Mouse (Mus musculus) testis, postnatal 14 days (tissue): ENCODE data around the gene Sgsm2.
A peak's percentile ranks its signal among the peaks of the same experiment; 100 is the strongest.

Source experiments
- DNase-seq: peaks from one replicate; pipeline ENCODE4 v3.0.0; 2021; ENCODE audit warnings: low spot score

Gene Sgsm2

DNA sequence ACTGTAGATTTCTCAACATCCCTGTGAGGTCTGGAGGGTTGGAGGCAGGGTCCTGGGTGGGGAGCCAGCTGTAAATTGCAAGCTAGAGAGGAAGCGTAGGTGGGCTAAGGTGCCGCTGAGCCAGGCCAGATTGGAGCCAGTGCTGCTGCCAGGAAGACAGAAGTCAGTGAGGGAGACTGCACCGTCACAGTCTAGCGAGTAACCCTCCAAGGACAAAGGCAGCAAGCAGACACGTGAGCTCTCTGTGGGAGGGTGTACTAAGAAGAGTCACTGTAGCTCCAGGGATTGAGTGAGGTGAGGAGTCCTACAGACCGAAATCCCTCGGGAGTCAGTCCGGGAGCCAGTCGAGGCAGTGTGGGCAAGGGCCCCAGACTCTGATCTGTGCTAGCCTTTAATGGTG, 55.5 kb downstream of the Sgsm2 start:
- no peak for DNase-seq

DNA sequence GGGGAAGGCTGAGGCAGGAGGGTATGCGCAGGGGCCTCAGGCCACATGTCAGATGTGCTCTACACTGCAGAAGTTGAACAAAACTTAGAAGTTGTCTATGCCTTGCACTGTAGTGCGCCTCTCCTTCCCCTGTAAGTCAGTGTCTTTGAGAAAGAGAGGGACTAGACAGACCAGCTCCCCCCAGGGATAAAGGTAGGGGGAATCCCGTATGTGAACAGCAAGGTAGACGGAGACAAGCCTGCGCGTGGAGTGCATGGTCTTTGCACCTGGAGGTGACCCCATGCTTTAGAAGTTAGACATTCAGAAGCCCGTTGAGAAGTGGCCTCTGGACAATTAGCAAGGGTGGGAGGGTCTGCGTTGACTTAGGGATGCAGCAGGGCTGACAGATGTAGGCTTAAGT, 56.1 kb downstream of the Sgsm2 start:
- no peak for DNase-seq

DNA sequence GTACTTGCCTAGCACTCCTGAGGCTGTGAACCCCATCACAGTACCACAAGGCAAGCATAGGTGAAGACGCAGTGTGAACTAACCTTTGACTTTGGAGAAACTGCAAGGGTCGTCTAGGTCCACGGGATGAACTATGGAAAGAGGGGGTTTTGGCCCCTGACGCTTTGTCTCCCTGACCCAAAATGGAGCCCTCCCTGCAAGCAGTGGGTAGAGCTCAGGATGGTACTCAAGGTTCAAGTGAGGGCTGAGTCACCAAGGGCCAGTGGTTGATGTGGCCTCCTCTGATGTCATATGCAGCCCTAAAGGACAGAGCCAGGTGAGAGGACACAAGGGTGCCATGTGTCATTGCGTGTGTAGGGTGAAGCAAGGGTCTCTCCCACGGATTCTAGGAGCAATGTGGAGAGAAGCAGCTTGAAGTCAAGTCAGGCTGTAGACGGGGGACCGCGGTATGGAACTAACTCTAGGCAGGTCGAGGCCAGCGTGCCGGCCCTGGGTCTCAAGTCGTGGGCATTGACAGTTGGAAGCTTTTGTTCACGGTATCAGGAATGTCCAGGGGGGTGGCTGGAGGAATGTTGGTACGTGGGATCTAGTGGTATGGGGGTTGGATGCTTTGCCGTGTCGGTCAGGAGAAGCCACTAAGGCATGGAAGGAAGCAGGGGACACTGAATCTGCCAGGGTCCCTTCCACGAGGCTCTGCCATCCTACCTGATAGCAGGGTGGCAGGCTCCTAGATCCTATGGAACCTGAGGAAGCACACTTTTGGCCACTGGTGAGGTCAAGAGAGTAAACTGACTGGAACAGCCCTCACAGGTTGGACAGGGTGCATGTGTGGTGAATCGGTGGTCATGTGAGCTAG, 56.8 kb downstream of the Sgsm2 start:
- no peak for DNase-seq

DNA sequence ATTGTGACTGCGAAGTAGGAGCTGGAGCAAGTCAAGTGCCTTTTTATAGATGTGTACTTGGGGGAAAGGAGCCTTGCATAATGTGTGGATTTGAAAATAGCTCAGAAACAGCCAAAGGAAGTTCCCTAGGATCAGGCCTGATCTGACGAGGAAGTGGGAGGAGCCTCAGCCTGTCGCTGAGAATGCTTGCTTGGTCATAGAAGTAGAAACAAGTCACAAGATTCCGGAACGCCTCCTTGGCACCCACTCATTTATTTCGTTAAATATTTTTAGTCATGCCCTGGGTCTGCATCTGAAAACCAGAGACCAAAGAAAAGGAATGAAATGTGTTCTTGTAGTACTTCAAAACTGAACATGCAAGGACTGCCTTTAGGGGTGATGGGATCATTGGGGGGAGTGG, 57.9 kb downstream of the Sgsm2 start:
- DNase-seq = peak; percentile 56

DNA sequence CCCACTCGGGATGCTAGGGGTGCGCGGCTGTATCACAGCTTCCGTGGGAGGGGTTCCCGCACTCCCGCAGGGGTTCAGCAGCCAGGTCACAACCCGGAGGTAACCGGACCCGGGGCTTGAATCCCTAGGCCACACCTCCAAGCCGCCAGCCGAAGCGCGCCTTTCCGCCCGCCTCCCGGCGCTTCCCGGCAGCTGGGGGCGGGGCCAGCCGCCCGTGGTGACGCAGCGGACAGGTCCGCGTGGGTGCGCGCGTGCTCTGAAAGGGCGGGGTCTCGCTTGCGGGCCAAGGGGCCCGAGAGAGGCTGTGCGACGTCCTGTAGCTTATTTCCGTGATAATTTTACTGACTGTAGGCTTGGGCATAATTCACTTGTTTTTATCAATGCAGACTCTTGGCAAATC, 58.4 kb downstream of the Sgsm2 start:
- DNase-seq = peak; percentile 91

DNA sequence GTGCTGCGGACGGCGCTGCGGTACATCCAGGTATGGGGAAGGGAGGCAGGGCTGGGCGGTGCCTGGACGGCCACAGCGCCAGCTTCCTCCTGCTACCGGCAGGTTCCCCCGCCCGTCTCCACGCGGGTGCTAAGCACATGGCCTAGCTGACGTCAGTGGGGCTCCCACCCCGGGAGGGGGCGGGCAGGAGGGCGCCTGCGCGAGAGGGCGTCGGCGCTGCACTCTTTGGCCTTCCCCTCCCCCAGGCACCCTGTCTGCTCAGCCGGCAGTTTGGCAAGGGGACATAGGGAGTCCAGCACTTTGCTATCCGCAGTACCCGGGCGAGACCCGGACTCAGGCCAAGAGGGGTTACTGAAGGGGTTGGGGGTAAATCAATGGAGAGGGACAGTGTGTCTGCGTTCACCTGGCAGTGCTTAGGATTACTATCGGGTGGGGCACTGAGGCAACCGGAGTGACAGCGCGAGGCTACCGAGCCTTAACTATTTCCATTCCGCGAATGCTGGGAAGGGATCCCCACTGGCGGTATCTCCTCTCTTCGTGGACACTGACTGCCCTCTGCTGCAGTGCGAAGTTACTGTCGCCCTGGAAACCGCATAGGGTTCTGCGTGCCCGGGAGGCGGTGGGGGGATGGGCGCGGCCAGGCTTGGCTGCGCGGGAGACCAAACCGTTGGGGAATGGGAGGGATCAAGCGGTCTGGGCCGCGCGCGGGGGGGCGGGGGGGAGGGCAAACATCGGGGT, 59.0 kb downstream of the Sgsm2 start:
- peak; percentile 91 for DNase-seq

DNA sequence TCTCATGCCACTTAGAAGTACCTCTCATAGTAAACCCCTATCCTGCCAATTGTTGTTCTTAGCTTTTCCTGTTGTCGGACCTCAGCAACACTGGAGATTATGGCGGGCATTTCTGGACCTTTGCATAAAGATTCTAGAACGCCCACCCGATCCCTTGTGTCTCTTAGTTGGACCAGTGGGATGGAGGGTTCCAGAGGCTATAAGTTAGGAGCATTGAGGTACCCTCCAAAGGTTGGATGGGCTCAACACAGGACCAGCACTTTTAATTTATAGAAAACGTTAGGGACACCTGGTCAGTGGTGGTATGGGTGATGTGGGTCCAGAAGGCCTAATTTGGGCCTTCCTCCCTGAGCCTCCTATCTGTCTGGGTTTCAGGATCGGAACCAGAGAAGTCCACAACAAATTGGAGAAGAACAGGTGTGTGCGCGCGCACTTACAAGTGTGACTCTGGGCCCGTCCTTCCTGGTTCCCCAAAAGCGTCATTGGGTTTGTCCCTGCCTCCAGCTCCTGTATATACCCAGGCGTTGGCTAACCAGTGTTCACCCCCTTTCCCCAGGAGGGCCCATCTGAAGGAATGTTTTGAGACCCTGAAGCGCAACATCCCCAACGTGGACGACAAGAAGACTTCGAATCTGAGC, 59.7 kb downstream of the Sgsm2 start:
- no peak for DNase-seq

DNA sequence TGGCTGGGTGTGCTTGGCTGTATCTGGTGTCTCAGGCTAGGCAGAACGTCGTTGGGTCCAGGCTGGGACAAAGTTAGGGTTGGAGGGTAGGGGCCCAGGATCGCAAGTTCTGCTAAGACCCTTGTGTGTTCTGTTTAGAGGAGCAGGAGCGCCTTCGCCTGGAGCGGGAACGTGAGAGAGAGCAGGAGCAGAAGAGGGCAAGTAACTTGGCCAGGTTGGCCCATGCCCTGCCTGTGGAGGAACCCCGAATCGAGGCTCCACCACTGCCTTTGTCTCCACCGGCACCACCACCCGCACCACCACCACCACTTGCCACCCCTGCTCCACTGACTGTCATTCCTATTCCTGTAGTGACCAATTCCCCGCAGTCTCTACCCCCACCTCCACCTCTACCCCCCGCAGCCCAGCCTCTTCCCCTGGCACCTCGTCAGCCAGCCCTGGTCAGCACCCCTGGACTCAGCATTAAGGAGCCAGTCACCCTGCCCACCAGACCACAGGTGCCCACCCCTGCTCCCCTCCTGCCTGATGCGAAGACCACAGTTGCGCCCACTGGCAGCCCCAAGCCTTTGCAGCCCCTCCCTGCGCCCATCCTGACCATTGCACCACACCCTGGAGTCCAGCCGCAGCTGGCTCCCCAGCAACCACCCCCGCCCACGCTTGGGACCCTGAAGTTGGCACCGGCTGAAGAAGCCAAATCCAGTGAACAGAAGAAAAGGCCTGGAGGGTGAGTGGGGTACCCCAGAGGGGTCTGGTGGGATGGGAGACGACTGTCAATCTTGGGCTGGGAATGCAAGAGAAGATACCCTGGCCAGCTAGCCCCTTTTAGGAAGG, 60.4 kb downstream of the Sgsm2 start:
- DNase-seq = no peak

DNA sequence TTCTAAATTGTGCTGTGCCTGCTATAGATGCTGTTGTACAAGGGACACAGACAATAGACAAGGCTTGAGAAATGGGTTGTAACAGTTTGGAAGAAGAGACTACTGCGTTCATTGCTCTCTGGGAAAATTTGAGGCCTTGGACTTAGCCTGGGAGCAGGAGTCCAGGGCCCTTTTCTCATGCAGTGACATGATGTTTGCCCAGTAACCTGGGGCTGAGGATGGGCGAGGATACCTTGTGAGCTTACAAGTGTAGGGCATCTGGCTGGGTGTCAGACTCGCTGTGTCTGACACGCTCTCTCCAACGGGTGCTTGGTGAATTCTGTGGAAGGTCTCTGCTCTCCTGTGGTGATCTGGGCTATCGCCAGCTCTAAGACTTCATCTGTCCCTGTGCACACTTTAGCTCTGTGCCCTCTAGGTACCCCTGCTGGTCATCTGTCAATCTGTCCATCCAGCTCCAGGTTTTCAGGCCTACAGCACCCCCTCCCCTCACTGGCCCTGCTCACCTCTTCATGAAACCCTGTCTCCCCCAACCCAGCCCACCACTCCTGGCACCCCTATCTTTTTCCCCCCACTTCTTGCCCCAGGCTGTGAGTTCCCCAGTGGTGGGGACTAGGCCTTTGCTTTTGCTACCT, 61.2 kb downstream of the Sgsm2 start:
- DNase-seq = no peak

DNA sequence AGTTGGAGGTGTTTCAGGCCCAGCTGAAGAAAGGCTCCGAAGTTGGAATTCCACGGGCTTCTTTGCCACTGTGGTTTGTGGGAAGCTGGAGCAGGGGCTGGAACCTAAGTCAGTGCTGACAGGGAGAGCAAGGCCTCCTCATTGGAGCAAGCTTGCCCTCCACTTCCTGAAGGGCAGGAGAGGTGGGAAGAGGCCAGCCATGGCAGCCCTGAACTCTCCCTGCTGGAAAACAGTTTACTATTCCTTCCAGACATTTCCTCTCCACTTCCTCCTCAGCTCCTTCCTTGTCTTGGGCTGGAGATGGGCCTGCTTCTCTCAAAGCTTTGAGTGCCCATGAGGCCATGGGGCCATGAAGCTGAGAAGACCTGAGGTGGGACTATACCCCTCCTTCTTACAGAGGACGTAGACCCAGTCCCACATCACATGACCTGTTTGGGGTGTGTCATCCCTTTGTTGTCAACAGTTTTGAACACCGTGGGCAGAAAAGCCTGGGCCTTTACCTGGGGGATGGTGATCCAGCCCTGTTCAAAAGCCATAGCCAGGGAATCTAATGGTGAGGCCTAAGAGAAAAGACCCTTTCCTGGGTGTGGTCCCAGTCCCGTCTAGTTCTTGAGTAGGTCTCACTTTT, 62.1 kb downstream of the Sgsm2 start:
- DNase-seq = no peak

DNA sequence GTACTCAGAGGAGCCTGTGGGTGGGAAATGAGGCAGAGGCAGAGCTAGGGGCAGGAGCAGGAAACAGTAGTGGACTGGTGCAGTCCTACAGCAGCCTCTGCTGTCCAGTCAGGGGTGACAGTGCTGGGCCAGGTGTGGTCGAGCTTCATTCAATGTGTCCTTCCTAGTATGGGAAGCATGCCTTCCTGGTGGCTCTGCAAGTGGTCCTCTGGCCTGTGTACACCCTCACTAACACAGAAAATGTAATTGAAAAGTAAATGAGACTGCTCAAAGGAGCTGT, 62.6 kb downstream of the Sgsm2 start:
- no peak for DNase-seq

DNA sequence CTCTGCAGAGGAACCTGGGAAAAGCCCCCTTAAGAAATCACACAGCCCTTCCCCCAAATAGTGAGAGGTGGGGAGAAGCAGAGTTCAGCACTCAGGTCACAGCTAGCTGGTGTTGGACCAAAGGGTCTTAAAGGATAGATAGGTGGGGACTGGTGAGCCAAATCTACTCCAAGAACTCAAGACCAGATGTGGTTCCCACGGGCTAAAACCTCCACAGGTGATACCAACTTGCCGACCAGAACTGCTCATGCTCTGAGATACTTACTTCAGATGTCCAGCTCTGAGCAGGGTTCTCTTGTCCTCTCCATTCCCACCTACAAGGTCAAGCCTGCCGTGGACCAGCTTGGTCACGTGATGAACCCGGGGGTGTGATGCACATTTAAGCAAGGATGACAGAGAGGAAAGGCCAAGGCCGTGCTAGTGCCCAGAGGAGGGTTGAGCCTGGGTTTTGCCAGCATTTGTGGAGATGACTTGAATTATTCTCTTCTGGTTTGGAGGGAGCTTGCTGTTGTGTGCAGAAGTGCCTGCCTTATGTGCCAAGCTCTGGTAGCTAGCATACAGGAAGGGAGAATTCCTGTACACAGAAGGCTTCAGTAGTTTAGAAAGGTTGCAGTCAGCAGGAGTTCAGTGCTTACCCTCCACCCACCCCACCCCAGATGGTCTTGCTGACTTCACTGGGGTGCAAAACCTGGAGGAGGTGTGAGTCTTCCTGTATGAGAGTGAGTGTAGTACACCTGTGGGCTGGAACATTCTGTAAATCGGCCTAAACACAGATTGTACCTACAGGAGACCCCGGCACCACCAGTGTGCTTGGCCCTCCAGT, 63.1 kb downstream of the Sgsm2 start:
- DNase-seq = no peak

DNA sequence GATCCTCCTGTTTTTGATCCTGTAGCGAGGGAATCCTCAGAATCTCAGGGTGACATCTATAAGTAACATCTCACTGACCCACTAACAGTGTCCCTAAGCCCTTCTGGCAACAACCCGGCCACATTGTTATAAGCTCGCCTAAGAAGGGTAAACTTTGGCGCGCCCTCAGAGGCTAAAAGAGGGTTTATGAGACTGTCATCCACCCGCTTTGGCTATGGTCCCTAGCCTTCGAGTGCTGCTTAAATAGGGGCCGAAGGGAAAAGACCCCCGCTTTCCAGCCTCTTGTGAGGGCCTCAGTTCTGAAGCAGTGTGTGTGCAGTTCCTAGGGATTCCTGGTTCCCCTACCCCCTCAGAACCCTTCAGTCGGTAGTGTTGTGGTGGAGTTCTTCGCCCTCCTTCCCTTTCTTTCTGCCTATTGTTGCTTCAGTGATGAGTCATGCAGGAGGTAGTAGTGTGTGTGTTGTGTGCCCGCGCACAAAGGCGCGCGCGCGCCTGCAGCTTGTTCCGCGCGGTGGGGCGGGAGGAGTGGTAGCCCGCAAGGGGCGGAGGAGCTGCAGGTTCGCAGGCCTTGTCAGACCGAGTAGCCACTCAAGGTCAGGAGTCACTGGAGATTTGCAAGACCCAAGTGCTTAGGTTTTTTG, 64.2 kb downstream of the Sgsm2 start:
- DNase-seq = peak; percentile 75

DNA sequence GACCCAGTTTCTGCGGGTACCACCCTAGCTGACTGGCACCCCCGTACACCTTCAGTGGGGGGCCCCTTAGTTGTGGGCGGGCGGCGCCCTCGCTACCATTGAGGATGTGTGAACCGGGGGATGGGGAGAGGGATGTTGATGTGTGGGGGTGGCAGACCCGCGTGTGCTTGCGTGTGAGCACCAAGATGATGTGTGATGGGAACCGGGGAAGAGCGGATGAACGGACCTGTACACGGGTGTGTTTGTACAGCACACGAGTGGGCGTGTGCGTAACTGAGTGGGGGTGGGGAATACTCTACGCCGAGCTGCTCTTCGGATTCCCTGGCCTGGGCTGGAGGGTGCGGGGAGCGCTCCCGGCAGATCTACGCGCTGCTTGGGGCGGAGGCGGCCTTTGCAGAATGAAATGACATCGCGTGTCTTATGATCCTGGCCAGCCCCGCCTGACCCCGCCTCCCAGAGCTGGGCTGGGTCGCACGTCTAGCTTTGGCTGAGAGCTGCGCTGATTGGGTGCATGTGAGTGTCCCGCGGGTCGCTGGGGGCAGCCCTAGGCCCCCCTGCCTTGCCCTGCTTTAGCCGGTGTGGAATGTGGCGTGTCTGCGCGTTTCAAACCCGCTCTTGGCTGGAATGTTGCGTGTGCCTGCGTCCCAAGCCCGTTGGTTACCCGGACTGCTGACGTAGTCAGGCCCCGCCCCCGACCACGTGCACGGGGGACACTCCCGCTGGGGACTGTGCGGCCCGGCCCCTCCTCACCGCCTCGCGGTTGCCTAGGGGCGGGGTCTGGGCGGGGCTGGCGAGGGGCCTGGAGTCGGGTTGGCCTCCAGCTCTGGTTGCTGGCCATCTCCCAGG, 65.0 kb downstream of the Sgsm2 start:
- peak; percentile 97 for DNase-seq

DNA sequence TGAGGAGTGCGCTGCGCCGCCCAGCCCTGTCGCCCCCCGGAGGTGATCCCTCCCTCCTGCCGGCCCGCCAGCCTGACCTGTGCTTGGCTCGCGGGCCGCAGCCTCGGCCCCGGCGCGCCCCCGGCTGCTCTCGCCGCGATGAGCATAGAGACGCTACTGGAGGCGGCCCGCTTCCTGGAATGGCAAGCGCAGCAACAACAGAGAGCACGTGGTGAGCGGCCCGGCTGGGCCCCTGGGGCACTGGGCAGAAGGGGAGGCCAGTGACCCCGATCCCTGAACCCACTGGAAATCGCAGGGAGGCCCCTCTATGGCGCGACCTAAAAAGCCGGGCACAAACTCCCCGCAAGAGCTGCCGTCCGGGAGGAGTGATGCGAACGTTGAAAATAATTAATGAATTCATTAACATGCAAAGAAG, 65.7 kb downstream of the Sgsm2 start:
- DNase-seq = peak; percentile 67

DNA sequence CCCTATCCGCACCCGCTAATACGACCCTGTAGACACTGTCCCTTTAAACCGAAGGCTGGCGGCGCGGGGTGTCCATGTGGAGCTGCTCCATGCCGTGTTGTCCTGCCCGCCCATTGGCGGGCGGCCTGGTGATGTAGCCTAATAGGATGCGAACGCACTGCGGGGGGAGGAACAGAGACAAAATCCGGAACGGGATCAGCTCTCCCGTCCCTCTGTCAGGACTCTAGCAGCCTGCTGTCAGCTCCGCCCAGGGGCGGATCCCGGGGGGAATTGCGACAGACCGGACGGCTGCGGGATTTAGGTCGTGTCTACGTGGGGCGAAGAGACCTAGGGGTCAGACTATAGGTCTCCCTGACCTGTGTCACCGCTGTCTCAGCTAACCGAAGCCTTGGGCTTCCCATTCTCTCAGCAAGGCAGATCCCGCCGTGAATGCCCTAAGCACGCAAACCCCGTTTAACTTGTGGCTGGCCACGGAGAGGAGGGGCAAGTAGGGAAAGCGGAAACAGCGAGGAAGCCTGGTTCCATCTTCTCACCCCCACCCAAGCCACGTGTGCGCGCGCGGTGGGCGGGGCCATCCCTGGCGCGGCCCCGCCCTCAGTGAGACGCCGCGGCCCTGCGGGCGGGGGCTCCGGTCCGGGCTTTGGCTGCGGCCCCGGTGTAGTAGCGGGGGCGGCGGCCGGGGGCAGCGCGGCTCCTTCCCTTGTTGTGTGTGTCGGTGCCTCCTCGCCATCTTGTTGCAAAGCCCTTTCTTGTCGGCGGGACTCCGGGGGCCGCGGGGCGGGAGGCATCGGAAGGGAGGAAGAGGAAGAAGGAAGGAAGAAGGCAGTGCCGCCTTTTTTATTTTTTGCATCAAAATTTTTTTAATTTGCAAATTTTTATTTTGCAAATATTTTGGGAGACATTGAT, 66.4 kb downstream of the Sgsm2 start, which contains the start of gene Mnt:
Gene Mnt, plus strand, starts transcription at position 665 of the 906 bp plus-strand sequence.
- DNase-seq = peak; percentile 98

DNA sequence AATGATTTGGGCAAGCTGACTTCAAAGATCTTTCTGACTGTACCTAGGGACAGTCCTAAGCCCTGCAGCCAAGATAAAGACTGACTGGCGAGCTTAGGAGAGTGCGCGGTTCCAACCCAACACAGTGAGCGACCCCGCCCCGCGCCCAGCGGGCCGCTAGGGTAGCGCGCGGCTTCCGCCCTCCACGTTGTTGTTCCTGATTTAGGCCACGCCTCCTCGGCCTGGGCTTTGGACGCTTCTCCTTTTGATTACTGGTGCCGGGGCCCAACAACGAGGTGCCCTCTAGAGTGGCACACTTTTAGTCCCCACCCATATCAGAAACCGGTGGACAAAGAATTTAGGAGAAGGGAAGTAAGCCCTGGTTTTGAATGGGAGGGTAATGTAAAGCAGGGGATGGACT, 67.0 kb downstream of the Sgsm2 start:
- DNase-seq = peak; percentile 87
